Mouse (Mus musculus) myocyte (in vitro differentiated cells): ENCODE results near the gene Ogfod1. TPM values are rescaled to one million over a fixed set of nuclear protein-coding genes. Genes with fewer than 3 reads are reported as not detected.
A peak's percentile ranks its signal among the peaks of the same experiment; 100 is the strongest.

ENCODE experiments used
- H3K27me3 ChIP-seq: one replicate; pipeline ENCODE4 v1.6.1; 2011; ENCODE audit not compliant: control insufficient read depth, insufficient read depth, insufficient read length
- H3K36me3 ChIP-seq: one replicate; pipeline ENCODE4 v1.6.1; 2011; ENCODE audit not compliant: control insufficient read depth, insufficient read depth
- H3K4me2 ChIP-seq: one replicate; pipeline ENCODE4 v1.6.1; 2011; ENCODE audit warnings: low read depth, control low read depth
- H3K4me3 ChIP-seq: one replicate; pipeline ENCODE4 v1.5.1; 2011; ENCODE audit warnings: mild to moderate bottlenecking, control low read depth, moderate library complexity
- H3K79me2 ChIP-seq: one replicate; pipeline ENCODE4 v1.6.1; 2011; ENCODE audit not compliant: control insufficient read depth, insufficient read depth
- H3ac ChIP-seq: one replicate; pipeline ENCODE4 v1.6.1; 2011; ENCODE audit not compliant: control insufficient read depth, insufficient read length
- CEBPB ChIP-seq: IDR thresholded peaks from 2 replicates; pipeline ENCODE4 v1.6.1; 2011; ENCODE audit warnings: mild to moderate bottlenecking, moderate library complexity; ENCODE audit not compliant: poor library complexity, insufficient read depth, severe bottlenecking
- E2F4 ChIP-seq: IDR thresholded peaks from one replicate; pipeline ENCODE4 v1.6.1; 2011; ENCODE audit warnings: mild to moderate bottlenecking, control low read depth, moderate library complexity; ENCODE audit not compliant: insufficient read depth
- MAX ChIP-seq: IDR thresholded peaks from one replicate; pipeline ENCODE4 v1.6.1; 2011; ENCODE audit warnings: low read depth, mild to moderate bottlenecking, control low read depth
- MYOD1 ChIP-seq, 3 experiments: IDR thresholded peaks; one replicate each; pipeline ENCODE4 v1.6.1; 2011; ENCODE audit warnings: control low read depth in 2 of 3, low read depth in 2 of 3, mild to moderate bottlenecking in 2 of 3, moderate library complexity in 1 of 3; ENCODE audit not compliant: insufficient read length in 2 of 3, control insufficient read depth in 1 of 3
- MYOG ChIP-seq, 3 experiments: IDR thresholded peaks; one replicate each; pipeline ENCODE4 v1.6.1; 2011; ENCODE audit warnings: control low read depth in 2 of 3, low read depth in 2 of 3, mild to moderate bottlenecking in 2 of 3; ENCODE audit not compliant: insufficient read length in 2 of 3, control insufficient read depth in 1 of 3, insufficient read depth in 1 of 3
- POLR2A ChIP-seq: IDR thresholded peaks from one replicate; pipeline ENCODE4 v1.6.1; 2011; ENCODE audit warnings: low read depth, mild to moderate bottlenecking, control low read depth, moderate library complexity; ENCODE audit not compliant: insufficient read length
- POLR2AphosphoS2 ChIP-seq: IDR thresholded peaks from one replicate; pipeline ENCODE4 v1.6.1; 2011; ENCODE audit warnings: low read depth, control low read depth; ENCODE audit not compliant: insufficient read length
- REST ChIP-seq: IDR thresholded peaks from one replicate; pipeline ENCODE4 v1.6.1; 2011; ENCODE audit warnings: mild to moderate bottlenecking, control low read depth, moderate library complexity; ENCODE audit not compliant: insufficient read depth, insufficient read length
- SRF ChIP-seq: IDR thresholded peaks from one replicate; pipeline ENCODE4 v1.6.1; 2011; ENCODE audit warnings: low read depth; ENCODE audit not compliant: control insufficient read depth, insufficient read length
- TCF12 ChIP-seq: IDR thresholded peaks from one replicate; pipeline ENCODE4 v1.6.1; 2011; ENCODE audit warnings: mild to moderate bottlenecking, control low read depth; ENCODE audit not compliant: poor library complexity, insufficient read depth, severe bottlenecking
- TCF3 ChIP-seq: IDR thresholded peaks from one replicate; pipeline ENCODE4 v1.6.1; 2011; ENCODE audit warnings: low read depth, control low read depth; ENCODE audit not compliant: insufficient read length
- USF1 ChIP-seq: IDR thresholded peaks from one replicate; pipeline ENCODE4 v1.6.1; 2011; ENCODE audit warnings: low read depth, mild to moderate bottlenecking, control low read depth, moderate library complexity
- polyA plus RNA-seq: library from polyadenylated mRNA; unstranded; fragments of >200 nt; fragmentation: generic; extraction: Trizol; gene quantifications from one replicate; pipeline ENCODE4 v1.2.1, GENCODE M21; 2012; ENCODE audit warnings: missing spikeins

The Ogfod1 gene
- polyA plus RNA-seq, 1 experiment: 15.6 TPM

DNA sequence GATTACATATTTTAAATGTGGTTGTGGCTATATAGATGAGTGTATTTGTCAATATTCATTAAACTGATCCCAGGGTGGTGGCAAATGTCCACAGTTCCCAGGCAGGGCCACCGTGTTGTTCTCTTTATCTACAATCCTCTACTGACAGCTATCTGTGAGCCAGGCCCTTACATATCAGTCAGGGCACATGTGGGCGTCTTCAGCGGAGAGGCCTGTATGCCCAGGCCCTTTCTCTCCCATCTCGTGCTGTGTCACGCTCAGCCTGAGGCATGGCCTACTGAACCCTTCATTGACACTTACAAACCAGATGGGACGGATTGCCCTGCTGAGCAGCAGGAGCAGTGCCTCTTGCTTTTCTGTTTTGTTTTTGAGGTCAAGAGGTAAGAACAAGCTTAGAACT lies 72.4 kb downstream of the Ogfod1 start:
- H3K79me2 ChIP-seq: no peaks in the 10 kb centered on the region
- H3ac ChIP-seq: no peak overlapping the region
- TF ChIP-seq POLR2A (no peak), TCF12 (no peak), MAX (no peak), E2F4 (no peak), CEBPB (no peak), USF1 (no peak), TCF3 (no peak), SRF (no peak), REST (no peak), MYOG (IDR thresholded peaks at IDR 0.05; ENCODE audit: control insufficient read depth in 1 of 3, insufficient read depth in 1 of 3, insufficient read length in 2 of 3, low read depth in 2 of 3) (no peak), MYOD1 (IDR thresholded peaks at IDR 0.05; ENCODE audit: control insufficient read depth in 1 of 3, insufficient read length in 2 of 3, low read depth in 2 of 3) (no peak), POLR2AphosphoS2 (no peak)
- no peaks in the 10 kb centered on the region for H3K27me3 ChIP-seq
- H3K4me2 ChIP-seq: no peak overlapping the region
- no peaks in the 10 kb centered on the region for H3K36me3 ChIP-seq
- no peak overlapping the region for H3K4me3 ChIP-seq

GRCm38 (mm10) chr8:94109835-94110234 lies 72.8 kb downstream of the Ogfod1 start:
- TF ChIP-seq TCF3: no peak
- no peak for TF ChIP-seq POLR2A
- no peak for TF ChIP-seq CEBPB
- no peak for TF ChIP-seq MYOD1 (IDR thresholded peaks at IDR 0.05; ENCODE audit: control insufficient read depth in 1 of 3, insufficient read length in 2 of 3, low read depth in 2 of 3)
- TF ChIP-seq POLR2AphosphoS2: no peak
- no peak for TF ChIP-seq E2F4
- H3K27me3 ChIP-seq: no peaks in the 10 kb centered on the region
- H3K4me2 ChIP-seq: no peak overlapping the region
- H3K4me3 ChIP-seq: no peak overlapping the region
- H3ac ChIP-seq: no peak overlapping the region
- no peaks in the 10 kb centered on the region for H3K36me3 ChIP-seq
- no peaks in the 10 kb centered on the region for H3K79me2 ChIP-seq

DNA sequence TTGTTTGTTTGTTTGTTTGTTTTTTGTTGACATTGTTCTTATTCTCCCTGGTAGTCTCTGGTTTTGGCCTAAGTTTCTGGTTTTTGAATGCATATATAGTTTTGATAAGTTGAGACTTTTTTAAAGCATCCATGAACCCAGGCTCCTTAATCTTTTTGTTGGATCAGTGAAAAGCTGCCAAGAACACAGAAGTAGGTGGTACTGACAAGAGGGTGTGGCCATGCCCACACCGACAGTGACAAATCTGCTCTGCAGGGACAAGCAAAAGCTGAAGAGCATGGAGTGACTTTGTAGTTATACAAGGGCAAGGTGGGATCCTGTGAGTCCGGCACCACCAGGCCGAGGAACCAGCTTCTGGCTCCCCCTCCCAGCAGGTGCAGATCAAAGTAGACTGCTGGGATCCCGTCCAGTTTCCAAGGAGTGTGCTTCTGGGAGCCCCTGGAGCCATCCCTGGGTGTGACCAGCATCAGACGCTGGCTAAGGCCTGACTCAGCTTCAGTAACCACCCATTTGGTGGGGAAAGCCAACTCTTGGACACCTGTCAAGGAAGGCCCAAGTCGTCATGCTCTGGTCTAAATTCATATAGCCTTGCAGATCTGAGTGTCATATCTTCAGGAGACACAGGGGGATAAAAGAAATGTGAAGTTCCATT lies 73.7 kb downstream of the Ogfod1 start:
- no peaks in the 10 kb centered on the region for H3K36me3 ChIP-seq
- no peak overlapping the region for H3K4me3 ChIP-seq
- no peaks in the 10 kb centered on the region for H3K79me2 ChIP-seq
- H3ac ChIP-seq: no peak overlapping the region
- TF ChIP-seq MAX (no peak), MYOD1 (IDR thresholded peaks at IDR 0.05; ENCODE audit: control insufficient read depth in 1 of 3, insufficient read length in 2 of 3, low read depth in 2 of 3) (peak in 1 of 3 experiments; percentile 17), POLR2AphosphoS2 (no peak), TCF3 (no peak)
- H3K4me2 ChIP-seq: no peak overlapping the region
- H3K27me3 ChIP-seq: no peaks in the 10 kb centered on the region

GRCm38 (mm10) chr8:94113435-94113834 lies 76.4 kb downstream of the Ogfod1 start:
- Histone ChIP-seq H3K79me2 (no peaks in the 10 kb centered on the region), H3ac (no peak overlapping the region), H3K27me3 (no peaks in the 10 kb centered on the region), H3K36me3 (no peaks in the 10 kb centered on the region), H3K4me3 (no peak overlapping the region), H3K4me2 (no peak overlapping the region)
- TF ChIP-seq SRF: no peak
- no peak for TF ChIP-seq TCF12
- TF ChIP-seq MYOG (IDR thresholded peaks at IDR 0.05; ENCODE audit: control insufficient read depth in 1 of 3, insufficient read depth in 1 of 3, insufficient read length in 2 of 3, low read depth in 2 of 3): no peak
- TF ChIP-seq USF1: no peak

DNA sequence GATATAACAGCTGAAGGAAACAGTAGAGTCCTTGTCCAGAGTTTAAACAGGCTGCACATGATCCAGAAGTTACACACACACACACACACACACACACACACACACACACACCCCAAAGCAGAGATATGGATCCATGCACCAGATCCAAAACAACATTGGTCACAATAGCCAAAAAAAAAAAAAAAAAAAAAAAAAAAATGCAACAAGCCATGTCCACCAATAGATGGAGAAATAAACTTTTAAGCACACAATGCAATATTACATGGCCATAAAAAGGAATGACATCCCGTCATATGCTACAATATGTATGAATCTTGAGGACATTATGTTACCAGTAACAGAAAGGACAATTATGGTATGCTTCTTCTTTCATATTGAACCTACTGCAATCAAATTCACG lies 77.0 kb downstream of the Ogfod1 start:
- no peaks in the 10 kb centered on the region for H3K27me3 ChIP-seq
- no peak overlapping the region for H3K4me3 ChIP-seq
- H3K79me2 ChIP-seq: no peaks in the 10 kb centered on the region
- no peak overlapping the region for H3K4me2 ChIP-seq
- TF ChIP-seq TCF3 (no peak), MAX (no peak), POLR2A (no peak), CEBPB (no peak), MYOG (IDR thresholded peaks at IDR 0.05; ENCODE audit: control insufficient read depth in 1 of 3, insufficient read depth in 1 of 3, insufficient read length in 2 of 3, low read depth in 2 of 3) (no peak), E2F4 (no peak), MYOD1 (IDR thresholded peaks at IDR 0.05; ENCODE audit: control insufficient read depth in 1 of 3, insufficient read length in 2 of 3, low read depth in 2 of 3) (no peak), TCF12 (no peak), REST (no peak), POLR2AphosphoS2 (no peak)
- H3ac ChIP-seq: no peak overlapping the region
- no peaks in the 10 kb centered on the region for H3K36me3 ChIP-seq

Other genes starting within 250 kb of the Ogfod1 start
- 31.8 TPM for gene Gnao1, start 227.2 kb upstream of the Ogfod1 start, polyA plus RNA-seq
- 111 TPM for gene Amfr, start 24.4 kb upstream of the Ogfod1 start, polyA plus RNA-seq
- 88.6 TPM for gene Nudt21, start 167 bp upstream of the Ogfod1 start, polyA plus RNA-seq
- gene Bbs2, start 61.7 kb downstream of the Ogfod1 start, polyA plus RNA-seq: 11.2 TPM
- gene Mt4, start 100.0 kb downstream of the Ogfod1 start, polyA plus RNA-seq: not detected
- 0.32 TPM for gene Mt3, start 115.4 kb downstream of the Ogfod1 start, polyA plus RNA-seq
- 699 TPM for gene Mt2, start 135.5 kb downstream of the Ogfod1 start, polyA plus RNA-seq
- 1,165 TPM for gene Mt1, start 141.9 kb downstream of the Ogfod1 start, polyA plus RNA-seq
- 38.1 TPM for gene Nup93, start 177.4 kb downstream of the Ogfod1 start, polyA plus RNA-seq